Mouse (Mus musculus) liver, embryonic 14.5 days (tissue): ENCODE data around the gene Hoxb8. TPM values are rescaled to one million over a fixed set of nuclear protein-coding genes. Genes with fewer than 3 reads are reported as not detected.

Experiments used
- ATAC-seq: fragments of 200-750 bp; cut with Nextera tagmentation; 2 replicates; pipeline ENCODE4 v1.8.0; 2017; ENCODE audit warnings: moderate number of reproducible peaks, mild to moderate bottlenecking, moderate library complexity; ENCODE audit not compliant: insufficient read depth
- DNase-seq, 3 experiments: peaks; one replicate each; pipeline ENCODE4 v3.0.0-alpha.2; 2012 to 2013; ENCODE audit warnings: low read depth in 3 of 3, low spot score in 3 of 3
- H3K27ac ChIP-seq: fragments of 300-500 bp; sonication (generic); 2 replicates; pipeline ENCODE4 v1.5.1; 2014; ENCODE audit warnings: moderate library complexity, mild to moderate bottlenecking, control low read depth, inconsistent platforms
- H3K27me3 ChIP-seq: fragments of 300-500 bp; sonication (generic); 2 replicates; pipeline ENCODE4 v1.6.1; 2014; ENCODE audit warnings: mild to moderate bottlenecking, low read length, moderate library complexity; ENCODE audit not compliant: control insufficient read depth, insufficient read depth
- H3K36me3 ChIP-seq: fragments of 300-500 bp; sonication (generic); replicated peaks from 2 replicates; pipeline ENCODE4 v1.6.1; 2014; ENCODE audit warnings: low read depth; ENCODE audit not compliant: control insufficient read depth, insufficient read depth
- H3K4me1 ChIP-seq, 2 experiments: fragments of 200-500 bp in 1 of 2; fragments of 300-500 bp in 1 of 2; sonication (generic) in 1 of 2; replicated peaks; 2 replicates each; pipeline ENCODE4 v1.6.1; 2012 to 2014; ENCODE audit warnings: antibody characterized with exemption in 1 of 2, inconsistent platforms in 1 of 2, low read length in 1 of 2; ENCODE audit not compliant: control insufficient read depth in 2 of 2, insufficient read depth in 2 of 2
- H3K4me2 ChIP-seq: fragments of 300-500 bp; sonication (generic); 2 replicates; pipeline ENCODE4 v1.6.1; 2014; ENCODE audit warnings: low read depth, mild to moderate bottlenecking, control low read depth, moderate library complexity
- H3K4me3 ChIP-seq, 2 experiments: fragments of 200-500 bp in 1 of 2; fragments of 300-500 bp in 1 of 2; sonication (generic) in 1 of 2; 2 replicates each; pipeline ENCODE4 v1.5.1; 2012 to 2014; ENCODE audit warnings: low read depth in 2 of 2, low read length in 2 of 2, mild to moderate bottlenecking in 2 of 2, control low read depth in 1 of 2, inconsistent platforms in 1 of 2, moderate library complexity in 1 of 2; ENCODE audit not compliant: insufficient read depth in 1 of 2
- H3K9ac ChIP-seq: fragments of 300-500 bp; sonication (generic); replicated peaks from 2 replicates; pipeline ENCODE4 v1.6.1; 2014; ENCODE audit warnings: mild to moderate bottlenecking, control low read depth, moderate library complexity
- H3K9me3 ChIP-seq: fragments of 300-500 bp; sonication (generic); 2 replicates; pipeline ENCODE4 v1.6.1; 2016; ENCODE audit warnings: low read length, mixed read lengths; ENCODE audit not compliant: control insufficient read depth
- CTCF ChIP-seq: IDR thresholded peaks from 2 replicates; pipeline ENCODE4 v1.5.1; 2016; ENCODE audit warnings: antibody characterized with exemption, low read depth, control low read depth
- EP300 ChIP-seq: IDR thresholded peaks from 2 replicates; pipeline ENCODE4 v1.6.1; 2016; ENCODE audit warnings: antibody characterized with exemption, low read depth
- WGBS: fragments of 180-500 bp; shearing (Covaris S2); extraction: QIAGEN DNeasy Blood & Tissue Kit; methylation state at CpG from one replicate; pipeline ENCODE4 v1.1.7; 2014; ENCODE audit not compliant: insufficient replicate concordance; 5-methylcytosine and 5-hydroxymethylcytosine counted together
- polyA plus RNA-seq, 2 experiments: library from polyadenylated mRNA; depleted of rRNA in 1 of 2; stranded (reverse) in 1 of 2; unstranded in 1 of 2; fragments of >200 nt; fragmentation: Nextera tagmentation in 1 of 2; extraction: Ambion mirVana in 1 of 2; gene quantifications; 2 replicates each; pipeline versions ENCODE4 v1.2.1 to v1.2.3; 2012 to 2014

Hoxb8 gene
- polyA plus RNA-seq, 2 experiments: 0.03 TPM; not detected in 1

DNA sequence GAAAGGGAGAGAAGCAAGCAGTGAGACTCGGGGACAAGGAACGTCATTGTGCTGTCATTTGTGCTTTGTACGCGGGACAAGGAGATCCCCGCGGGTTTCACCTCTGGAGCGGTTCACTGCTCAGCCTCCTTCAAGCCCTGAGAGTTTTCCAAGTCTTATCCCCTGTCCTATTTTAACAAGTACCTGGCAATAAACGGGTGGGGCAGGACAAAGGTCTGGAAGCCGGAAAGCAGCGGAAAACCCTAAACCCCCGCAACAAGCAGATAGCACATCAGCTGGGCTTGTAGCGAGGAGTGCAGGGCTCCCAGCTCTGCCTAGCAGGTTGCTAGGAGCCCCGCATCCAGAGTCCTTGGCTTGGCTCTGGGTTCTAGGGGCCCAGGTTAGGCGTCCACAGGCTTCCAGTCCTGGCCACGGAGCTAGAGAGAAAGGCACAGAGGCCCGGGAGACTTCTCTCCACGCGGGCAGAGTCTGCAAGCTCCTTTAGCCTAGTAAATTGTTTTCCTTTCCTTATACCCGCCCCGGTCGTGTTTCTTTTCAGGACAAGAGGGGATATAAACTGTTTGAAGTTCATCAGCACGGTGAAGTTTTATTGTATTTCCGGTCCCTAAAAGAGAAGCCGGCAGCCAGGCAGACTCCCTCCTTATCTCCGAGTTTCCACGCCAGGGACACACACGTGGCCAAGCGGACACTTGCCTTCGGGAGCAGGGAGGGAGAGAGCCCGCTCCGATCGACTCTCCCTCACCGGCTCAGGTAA is 17.9 kb upstream of the Hoxb8 start:
- DNase-seq: no peak
- TF ChIP-seq EP300: no peak
- no peak for TF ChIP-seq CTCF
- WGBS: 3% methylated on average over 33 of the region's 33 CpGs

DNA sequence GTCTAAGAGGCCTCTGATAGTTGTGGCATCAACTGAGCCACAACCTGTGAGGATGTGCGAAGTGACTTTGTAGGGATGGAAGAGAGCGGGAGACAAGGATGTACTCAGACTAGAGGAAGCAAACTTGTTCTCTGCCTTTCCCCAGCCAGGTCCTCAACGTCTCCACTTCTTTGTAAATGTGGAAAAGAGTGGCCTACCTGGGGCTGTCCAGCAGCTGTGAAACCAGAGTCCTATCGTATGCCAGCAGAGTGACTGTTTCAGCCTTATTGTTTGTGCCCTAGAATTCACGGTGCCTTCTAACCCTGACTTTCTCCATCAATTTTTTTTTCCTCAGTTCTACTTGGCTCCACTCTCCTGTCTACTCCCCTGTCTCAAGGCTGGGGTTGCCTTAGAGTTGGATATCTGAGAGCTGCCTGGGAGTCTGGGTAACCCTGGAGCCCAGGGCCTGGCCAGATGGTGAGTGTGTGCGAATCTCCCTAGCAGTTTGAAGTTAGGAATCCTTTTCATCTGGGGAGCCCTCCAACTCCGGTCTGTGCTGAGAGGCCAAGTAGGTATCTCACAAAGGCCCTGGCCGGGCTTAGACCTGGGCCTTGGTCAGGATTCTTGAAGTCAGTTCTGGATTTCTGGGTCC is 17.2 kb upstream of the Hoxb8 start:
- Histone ChIP-seq H3K9me3 (no peaks in the 10 kb centered on the region), H3K27me3 (peaks cover 93% of the 10 kb centered on the region), H3K4me3 (no peak overlapping the region), H3K27ac (no peak overlapping the region), H3K9ac (no peak overlapping the region), H3K4me1 (no peaks in the 10 kb centered on the region), H3K36me3 (no peaks in the 10 kb centered on the region), H3K4me2 (no peak overlapping the region)
- TF ChIP-seq CTCF (no peak), EP300 (no peak)
- 24% methylated on average over 8 of the region's 8 CpGs for WGBS
- no peak for ATAC-seq
- no peak for DNase-seq

More for the DNA sequence above, 17.9 kb upstream of the Hoxb8 start:
- Histone ChIP-seq H3K36me3 (no peaks in the 10 kb centered on the region), H3K27me3 (peaks cover 93% of the 10 kb centered on the region), H3K9me3 (no peaks in the 10 kb centered on the region), H3K9ac (no peak overlapping the region), H3K4me3 (no peak overlapping the region), H3K27ac (no peak overlapping the region), H3K4me1 (no peaks in the 10 kb centered on the region), H3K4me2 (no peak overlapping the region)
- ATAC-seq: no peak

DNA sequence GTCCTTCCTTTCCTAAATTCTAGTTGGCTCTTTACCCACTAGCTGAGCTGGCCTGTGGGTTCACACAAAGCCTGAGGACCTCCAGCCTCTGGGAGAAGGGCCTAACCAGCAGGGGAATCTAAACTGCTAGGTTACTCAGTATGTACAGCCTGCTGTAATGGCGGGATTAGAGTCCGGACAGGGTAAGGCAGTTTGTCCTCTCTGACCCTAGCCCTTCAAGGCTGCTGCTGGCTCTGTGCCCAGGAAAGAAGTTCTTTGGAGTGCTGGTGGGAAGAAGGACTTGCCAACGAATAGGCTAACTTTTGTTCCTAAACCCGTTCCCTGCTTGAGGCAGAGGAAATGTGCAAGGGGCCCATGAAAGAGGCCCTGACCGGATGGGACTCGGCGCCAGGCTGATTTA is 15.8 kb upstream of the Hoxb8 start:
- H3K36me3 ChIP-seq: no peaks in the 10 kb centered on the region
- ATAC-seq (no peak), DNase-seq (no peak)
- peaks cover 94% of the 10 kb centered on the region for H3K27me3 ChIP-seq
- H3K27ac ChIP-seq: no peak overlapping the region
- TF ChIP-seq EP300 (no peak), CTCF (no peak)
- no peak overlapping the region for H3K4me3 ChIP-seq
- H3K9me3 ChIP-seq: no peaks in the 10 kb centered on the region
- no peak overlapping the region for H3K9ac ChIP-seq
- WGBS: 7% methylated on average over 7 of the region's 7 CpGs
- H3K4me2 ChIP-seq: no peak overlapping the region
- no peaks in the 10 kb centered on the region for H3K4me1 ChIP-seq

DNA sequence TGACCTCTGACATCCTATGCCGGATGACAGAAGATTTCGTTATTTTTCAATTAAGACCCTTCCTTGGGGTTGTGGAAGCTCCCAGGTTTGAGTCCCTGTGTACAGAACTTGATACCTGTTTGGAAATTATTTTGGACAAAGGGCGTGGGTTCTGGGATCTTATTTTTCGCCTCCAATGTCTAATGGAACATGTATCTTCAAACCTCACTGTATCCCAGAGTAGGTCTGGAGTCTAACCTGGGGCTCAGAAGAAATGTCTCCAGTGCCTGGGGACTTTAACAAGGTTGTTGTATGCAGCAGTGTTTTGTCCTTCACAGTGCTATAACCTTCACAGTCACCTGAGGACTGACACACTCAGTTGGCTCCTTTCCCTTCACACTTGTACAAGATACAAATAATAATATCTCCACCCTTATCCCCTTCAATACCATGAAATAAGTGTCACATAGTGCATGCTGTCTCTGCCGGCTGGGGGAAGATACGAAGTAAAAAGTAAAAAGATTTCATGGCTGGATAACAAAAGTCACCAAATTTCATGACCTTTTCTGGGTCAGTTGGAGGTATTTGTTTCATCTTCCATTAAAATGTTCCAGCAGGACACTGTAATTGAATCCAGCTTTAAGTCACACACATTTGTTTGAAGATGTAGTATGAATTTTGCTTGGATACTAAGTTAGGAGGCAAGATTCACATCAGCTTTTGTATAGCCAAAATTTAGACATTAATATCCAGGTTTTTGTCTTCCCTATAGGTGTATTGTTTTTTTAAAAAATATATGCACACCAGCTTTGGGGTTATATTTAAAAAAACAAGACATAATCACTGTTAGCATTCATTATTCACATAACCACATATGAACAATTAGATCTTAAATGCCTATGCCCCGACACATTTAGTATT is 14.4 kb upstream of the Hoxb8 start:
- TF ChIP-seq CTCF: no peak
- TF ChIP-seq EP300: no peak
- Histone ChIP-seq H3K4me2 (no peak overlapping the region), H3K9ac (no peak overlapping the region), H3K4me1 (no peaks in the 10 kb centered on the region), H3K36me3 (no peaks in the 10 kb centered on the region), H3K27ac (no peak overlapping the region), H3K4me3 (no peak overlapping the region), H3K9me3 (no peaks in the 10 kb centered on the region), H3K27me3 (peaks cover 94% of the 10 kb centered on the region)
- 26% methylated on average over 7 of the region's 7 CpGs for WGBS
- no peak for DNase-seq
- ATAC-seq: no peak
